Mouse (Mus musculus) kidney, postnatal 36 days (tissue): ENCODE measurements around the gene Pros1.

Experiments used
- DNase-seq, 2 experiments: peaks; one replicate each; pipeline ENCODE4 v3.0.0; 2021 to 2022; ENCODE audit warnings: mixed read lengths in 2 of 2

Gene Pros1

DNA sequence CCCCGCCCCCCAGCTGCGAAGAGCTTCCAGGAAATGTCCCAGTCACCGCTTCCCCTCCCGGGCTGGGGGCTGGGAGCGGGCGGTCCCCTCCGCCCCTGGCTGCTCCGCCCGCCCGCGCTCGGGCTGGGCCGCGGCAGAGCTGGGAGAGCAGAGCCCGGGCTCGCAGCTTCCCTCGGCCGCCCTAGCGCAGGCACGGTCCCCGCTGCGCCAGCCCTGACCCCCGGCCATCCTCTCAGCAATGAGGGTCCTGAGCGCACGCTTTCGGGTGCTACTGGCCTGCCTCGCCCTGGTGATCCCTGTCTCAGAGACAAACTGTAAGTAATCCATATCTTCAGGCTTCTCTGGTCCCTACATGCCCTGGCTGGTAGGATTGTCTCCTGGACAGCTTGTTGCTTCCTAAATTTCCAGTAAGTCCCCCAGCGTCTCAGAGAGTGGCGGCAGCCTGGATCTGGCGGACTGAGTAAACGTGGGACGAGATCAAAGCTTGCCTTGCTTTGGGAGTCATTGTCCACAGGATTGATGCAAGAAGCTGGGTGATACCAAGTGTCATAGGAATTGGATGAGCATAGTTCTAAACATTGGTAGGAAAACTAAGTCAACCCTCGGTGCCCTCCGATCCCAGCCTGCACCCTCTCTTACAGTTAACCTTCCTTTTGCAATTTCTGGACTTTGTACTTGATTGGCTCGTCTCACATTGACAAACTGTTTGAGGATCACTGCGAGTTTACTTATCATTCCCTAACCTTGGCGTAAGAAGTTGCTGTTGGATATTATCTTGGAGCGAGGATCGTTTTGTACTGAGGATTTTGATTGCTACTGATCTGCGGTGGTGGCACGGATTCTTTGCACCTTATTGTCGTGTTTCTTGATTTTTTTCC lies at the start of gene Pros1:
TSS of gene Pros1 (plus strand) at position 117 of the 878 bp plus-strand sequence.
- peak; percentile 60 to 81 for DNase-seq

DNA sequence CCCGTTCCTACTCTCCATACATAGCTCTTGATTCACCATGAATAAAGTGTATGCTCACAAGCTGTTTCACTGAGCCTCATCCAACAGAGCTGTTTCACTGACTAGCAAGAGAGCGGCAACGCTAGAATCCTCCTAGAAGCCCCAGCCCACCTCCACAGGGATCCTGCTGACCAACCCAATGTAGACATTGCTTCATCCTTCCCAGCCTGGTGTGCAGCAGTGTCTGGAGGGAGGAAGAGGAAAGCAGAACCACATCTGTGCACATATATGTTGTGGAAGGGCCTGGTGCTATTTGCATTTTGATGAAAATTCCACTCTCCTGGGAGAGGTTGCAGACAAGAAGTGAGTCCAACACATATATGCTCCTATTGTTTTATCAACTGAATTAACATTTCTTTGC lies 49.5 kb upstream of the Pros1 start:
- no peak for DNase-seq

DNA sequence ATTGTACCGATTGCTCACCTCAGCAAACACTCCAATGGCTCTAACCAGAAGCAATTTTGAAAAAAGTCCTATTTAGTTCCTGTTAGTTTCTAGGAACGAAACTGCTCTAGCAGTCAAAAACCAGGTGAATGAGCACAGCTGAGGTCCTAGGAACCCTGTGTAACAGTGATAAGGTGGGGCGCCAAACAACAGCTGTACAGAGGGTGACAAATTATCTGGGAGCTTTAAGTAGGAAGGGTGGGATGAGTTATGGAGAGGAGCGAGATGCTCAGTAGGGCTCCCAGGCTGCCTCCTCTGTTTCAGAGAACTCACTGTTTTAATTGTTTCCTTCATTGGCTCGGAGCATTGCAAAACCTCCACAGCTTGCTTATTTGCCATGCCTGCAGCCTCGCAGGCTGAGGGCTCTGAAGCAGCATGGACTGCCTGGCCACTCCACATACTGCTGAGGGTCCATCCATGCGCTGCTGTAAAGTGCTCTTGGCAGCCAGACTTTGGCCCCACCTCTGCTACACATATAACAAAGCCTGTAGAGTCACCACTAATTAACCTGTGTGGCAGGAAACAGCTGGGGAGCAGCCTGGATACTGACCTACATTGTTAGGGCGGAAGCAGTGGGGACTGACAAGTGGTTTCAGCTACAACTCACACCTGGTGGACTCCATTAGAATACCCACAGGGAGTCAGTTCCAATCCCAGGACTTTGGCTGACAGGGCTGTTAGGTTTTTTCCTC lies 46.7 kb upstream of the Pros1 start:
- no peak for DNase-seq

DNA sequence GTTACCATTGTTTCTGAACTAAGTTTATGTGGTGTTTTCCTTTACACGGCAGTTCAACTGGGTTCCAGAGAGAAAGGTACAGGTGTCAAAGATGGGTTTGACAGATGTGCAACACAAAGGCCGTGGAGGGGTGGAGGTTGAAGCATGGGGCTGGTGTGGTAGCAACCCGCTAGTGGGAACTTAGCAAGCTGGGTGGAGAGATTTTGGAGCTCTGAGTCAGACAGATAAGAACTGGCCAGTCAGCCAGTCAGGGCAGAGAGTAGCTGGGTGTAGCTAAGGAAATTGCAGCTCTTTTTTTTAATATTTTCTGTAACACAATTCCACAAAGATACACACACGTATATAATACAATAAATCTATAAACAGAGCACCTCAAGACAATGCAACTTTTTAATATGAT lies 43.3 kb upstream of the Pros1 start:
- DNase-seq, result no peak

GRCm38 (mm10) chr16:62813790-62814189 lies 40.3 kb upstream of the Pros1 start:
- no peak for DNase-seq

DNA sequence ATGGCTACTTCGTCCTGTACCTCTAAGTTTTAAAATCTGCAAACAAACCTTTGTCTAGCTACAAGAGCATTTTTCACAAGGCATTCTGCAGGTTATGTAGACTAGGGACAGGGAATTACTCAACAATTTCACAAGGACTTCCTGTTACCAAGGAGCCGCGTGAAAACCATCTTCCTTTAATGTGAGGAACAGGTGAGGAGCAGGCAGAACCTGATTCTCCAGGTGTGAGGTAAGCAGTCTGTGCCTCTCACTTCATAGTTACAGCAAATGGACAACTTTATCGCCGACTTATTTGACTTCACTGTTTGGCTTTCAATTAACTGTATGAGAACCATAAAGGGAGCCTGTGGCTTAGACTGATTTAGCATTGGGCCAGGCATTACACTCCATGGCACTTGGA lies 39.6 kb upstream of the Pros1 start, which contains the start of gene Stx19:
TSS of gene Stx19 (plus strand) at position 186 of the 400 bp plus-strand sequence.
- DNase-seq, result no peak

DNA sequence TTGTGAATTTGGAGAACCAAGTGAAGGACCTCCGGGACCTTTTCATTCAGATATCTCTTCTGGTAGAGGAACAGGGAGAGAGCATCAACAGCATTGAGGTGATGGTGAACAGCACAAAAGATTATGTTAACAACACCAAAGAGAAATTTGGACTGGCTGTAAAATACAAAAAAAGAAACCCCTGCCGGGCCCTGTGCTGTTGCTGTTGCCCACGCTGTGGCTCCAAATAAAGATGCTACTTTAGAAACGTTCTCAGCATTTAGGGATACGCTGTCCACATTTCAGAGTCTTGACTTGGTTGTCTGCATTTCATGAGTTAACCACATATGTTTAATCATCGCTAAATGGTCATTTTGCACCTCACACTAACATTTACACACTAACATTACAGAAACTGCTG lies 31.6 kb upstream of the Pros1 start:
- DNase-seq, result no peak

DNA sequence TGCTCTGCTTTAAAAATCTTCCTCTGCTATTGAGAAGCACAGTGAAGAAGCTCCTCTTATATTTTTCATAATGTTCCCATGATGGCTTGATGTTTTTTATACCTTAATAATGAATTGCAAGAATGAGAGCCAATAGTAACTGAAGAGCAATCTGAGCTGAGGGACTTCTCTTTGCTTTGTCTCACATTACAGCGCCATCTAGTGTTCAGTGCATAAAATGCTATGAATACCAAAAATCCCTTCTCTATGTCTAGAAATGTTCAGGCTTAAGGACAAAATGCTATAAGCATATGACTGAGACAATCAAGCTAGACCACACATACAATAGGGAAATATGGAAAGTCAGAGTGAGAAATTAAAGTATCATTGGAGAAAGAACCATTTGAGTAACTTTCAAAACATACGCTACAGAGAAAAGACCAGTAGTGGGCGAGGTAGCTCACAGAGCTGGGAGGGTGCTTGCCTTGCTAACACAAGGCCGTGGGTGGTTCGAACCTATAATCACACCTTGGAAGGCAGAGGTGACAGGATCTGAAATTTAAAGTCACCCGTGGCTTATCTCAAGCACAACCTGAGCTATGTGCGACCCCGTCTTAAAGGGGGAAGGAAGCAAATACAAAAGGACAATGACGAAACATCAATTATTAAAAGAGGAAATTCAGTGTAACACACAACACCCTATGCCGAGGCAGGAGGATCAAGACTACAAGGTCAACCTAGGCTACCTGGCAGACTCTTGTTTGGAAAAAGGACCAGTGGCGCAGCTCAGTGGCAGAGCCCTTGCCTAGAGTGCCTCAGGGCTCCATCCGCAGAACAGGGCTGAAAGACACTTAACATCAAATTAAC lies 27.7 kb upstream of the Pros1 start:
- peak; percentile 18 to 22 for DNase-seq

DNA sequence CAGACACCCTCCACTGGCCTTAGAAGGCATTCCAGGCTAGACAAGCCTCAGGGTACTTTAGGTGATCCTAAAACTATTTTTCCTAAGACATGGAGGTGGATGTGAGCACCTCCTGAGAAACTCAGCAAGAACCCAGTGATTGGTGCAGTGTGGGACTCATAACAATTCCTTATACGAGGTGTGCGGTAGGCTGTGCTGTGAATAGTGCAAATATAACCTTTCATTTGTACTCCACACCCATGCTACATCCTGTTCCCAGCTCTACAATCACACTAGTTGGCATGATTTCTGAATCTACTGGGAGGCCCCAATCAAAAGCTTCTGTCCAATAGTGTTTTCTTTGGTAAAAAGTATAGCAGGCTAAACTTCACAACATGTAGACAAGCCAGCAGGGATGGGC lies 22.1 kb upstream of the Pros1 start:
- DNase-seq, result no peak

DNA sequence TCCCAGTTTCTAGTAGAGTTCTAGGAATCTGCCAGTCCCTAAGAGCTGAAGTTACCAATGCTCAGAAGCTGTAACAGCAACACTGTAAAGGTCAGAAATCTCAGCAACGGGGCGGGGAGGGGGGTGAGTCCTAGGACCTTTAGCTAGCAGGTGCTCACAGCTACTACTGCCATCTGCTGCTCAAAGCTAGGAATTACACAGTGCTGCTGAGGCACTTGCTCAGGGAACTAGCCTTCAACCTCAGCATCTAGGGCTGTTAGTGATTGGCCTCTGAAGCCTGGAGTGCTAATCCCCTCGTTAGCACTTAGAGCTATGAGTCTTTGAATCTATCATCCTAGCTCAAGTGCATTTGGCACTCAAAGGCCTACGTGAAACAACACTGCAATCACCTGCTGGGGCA lies 21.6 kb upstream of the Pros1 start:
- peak; percentile 55 to 71 for DNase-seq

DNA sequence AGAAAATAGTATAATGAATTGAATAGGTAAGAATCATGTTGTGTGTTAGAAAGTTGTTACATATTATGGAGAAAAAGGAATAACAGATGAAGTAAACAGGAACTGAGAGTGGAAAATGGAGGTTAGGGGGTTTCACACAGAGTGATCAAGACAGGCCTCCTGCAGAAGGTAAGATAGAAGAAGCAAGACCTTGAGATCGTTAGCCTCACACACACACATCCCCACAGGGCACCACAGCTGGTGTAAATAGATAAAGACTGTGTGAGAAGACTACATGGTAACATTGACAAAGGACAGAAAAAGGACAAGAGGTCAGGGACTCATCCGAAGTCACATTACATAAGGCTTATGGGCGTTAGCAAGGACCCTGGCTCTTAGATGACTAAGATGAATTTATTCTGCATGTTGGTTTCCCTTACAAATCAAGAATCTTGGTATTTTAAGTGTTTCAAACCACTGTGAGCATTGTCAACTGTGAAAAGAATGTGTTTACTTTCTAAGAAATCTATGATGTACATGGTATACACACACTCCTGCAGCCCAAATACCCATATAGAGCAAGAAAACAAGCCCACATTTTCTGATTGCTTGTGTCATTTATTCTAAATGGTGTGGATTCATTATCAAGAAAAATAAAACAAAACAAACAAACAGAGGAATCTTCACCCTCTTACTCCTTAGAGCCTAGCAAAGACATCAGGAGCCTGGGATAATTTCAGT lies 19.9 kb upstream of the Pros1 start:
- DNase-seq, result no peak

- DNase-seq, result no peak
These were observed 8.8 kb upstream of the Pros1 start for GRCm38 (mm10) chr16:62845341-62845740.

DNA sequence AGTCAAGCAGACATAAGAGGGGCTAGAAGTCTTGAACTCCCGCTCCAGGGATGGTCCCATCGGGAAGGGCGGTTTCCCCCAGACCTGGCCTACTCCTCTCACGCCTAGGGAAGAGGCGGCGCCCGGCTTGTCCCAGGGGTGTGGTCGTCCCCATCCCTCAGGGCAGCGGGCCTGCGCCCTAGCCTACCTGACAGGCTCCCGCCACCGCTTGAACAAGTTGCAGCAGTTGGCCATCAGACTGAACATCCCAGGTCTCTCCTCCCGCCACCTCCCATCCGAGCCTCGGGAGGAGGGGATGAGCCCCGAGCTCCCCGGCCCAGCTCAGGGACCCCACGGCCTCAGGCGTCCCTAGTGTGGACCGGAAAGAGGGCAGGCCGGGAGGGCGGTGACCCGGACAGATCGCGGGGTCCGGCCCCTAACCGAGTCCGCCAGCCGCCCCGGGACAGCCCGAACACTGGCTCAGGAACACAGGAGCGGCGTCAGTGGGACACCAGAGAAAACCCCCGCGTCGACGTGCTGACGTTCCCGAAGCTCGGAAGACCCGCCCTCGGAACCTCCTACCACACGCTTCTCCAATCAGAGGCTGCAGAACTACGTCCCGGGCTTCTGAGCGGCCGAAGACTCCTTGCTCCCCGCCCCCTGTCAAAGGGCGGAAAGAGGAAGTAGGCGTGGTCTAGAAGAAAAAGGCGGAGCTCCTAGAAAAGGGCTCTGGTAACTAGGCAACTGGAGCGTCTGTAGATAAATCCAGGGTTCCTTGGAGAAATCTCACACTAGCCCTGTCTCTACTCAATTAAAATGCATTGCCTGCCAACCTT lies 7.4 kb upstream of the Pros1 start, which contains the start of gene Arl13b:
TSS of gene Arl13b (minus strand) at position 543 of the 815 bp plus-strand sequence.
- DNase-seq, result peak; percentile 94 to 97

DNA sequence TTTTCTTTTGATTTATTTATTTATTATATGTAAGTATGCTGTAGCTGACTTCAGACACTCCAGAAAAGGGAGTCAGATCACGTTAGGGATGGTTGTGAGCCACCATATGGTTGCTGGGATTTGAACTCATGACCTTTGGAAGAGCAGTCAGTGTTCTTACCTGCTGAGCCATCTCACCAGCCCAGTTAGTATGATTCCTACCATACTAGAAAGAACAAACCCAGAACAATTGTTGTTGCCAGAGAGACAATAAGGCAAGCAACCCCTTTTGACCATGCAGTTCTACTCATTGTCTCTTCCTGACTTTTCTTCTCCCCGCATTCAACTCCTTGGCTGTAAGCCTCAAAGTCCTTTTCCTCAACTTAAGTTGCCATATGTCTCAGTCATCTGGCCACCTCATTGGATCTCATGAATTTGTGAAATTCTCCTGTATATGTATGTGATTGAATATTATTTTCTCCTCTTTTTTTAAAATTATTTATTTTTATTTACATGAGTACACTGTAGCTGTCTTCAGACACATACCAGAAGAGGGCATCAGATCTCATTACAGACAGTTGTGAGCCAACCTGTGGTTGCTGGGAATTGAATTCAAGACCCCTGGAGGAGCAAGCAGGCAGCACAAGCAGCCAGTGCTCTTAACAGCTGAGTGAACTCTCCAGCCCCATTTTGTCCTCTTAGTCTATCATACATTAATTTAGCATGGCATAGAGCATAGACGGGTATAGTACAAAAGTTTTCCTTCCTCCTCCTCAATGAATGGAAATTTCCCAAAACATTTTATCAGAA lies 1.4 kb upstream of the Pros1 start:
- no peak for DNase-seq

DNA sequence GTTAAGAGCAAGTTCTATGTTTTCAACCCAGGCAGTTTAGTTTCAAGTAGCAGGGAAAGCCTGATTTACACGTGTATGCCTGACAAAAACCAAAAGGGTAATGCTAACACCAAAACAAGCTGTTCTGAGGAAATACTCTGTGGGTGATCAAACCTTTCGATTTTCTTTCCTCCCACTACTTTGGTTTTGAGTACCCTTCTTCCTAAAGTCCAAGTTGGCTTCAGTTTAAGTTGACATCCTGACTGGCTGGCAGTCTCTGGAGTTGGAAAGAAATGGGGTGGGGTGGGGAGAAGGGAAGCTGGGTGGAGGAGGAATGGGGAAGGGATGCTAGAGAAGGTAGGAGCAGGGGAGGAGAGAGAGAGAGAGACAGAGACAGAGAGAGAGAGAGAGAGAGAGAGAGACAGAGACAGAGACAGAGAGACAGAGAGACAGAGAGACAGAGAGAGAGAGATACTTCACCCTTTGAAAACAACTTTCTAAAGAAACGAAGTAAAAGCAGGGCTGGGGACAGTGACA lies 438 bp upstream of the Pros1 start:
- DNase-seq, result no peak

DNA sequence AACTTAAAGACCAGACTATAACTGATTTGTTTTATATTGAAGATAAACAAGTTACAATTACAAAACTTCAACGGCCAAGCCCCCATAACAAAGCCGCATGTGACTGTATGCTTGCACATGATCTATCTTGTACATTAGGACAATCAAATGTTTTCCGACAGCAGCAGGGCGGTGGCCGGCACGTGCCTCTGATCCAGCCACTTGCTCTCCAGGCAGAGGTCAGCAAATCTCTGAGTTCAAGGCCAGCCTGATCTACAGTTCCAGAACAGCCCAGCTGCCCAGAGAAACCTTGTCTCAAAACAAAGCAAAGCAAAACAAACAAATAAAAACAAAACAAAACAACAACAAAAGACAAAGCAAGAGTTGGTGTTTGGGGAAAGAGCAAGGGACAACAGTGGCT lies 1.3 kb downstream of the Pros1 start:
- DNase-seq, result peak in 1 of 2 experiments; percentile 6

DNA sequence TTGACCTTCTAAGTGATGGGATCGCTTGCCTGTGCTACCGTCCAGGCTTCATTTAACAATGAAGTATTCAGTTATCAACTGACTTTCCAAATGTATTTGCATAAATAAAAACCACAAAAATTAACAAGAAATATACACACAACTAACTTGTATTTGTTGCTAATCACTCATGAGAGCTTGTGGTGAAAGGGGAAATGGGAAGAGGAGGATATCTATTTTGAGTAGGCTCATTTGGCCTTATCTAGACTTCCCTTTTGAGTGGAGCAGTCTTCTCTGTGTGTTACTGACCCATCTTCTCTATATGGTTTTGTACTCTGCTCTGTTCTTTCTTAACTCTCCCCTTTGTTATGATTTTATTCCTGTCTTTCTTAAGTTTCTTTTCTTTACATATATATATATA lies 2.2 kb downstream of the Pros1 start:
- DNase-seq, result no peak

GRCm38 (mm10) chr16:62857498-62857897 lies 3.4 kb downstream of the Pros1 start:
- DNase-seq, result no peak

DNA sequence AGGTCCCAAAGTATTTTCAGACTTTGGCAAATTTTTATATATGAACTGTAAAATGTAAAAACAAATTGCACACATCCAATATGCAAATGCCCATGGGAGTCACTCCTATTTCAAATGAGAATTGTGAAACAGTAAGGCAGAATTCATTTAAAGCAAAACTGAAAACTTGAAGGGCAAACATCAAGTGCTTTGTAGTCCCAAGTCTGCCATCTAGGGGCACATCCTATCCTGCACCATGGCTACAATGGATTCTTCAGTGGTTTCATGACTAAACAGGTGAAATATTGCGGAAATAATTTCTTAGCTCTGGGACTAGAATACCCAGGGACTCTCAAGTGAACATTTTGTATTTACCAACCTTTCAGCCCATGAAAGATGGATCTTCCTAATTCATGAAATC lies 3.9 kb downstream of the Pros1 start:
- DNase-seq, result peak; percentile 18 to 48

DNA sequence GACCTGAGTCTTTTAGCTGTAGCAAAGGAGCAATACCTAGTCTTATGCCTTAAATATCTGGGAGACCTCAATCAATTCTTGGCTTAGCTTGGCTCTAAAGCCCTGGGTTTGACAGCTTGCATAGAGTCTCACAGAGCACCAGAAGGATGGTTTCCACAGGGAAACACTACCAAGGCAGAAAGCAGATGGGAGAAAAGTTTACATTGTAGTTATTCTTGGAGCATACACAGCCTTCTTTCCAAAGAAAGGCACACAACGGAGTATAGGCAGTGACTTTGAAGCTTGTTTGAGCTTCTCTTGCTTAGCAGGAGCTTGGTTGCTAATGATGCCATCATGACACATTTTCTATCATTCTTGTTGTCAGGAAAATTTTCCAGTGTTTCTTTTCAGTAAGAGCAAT lies 6.0 kb downstream of the Pros1 start:
- no peak for DNase-seq
